Mouse (Mus musculus): Measurements from ENCODE around the gene Nav2. TPM values are rescaled to one million over a fixed set of nuclear protein-coding genes. Genes with fewer than 3 reads are reported as not detected.

Nav2 gene
- total RNA-seq, 2 experiments from 2014 or later = 103 to 107 TPM

GRCm38 (mm10) chr7:49091371-49091770 is 182.9 kb downstream of the Nav2 start:
- no peak for DNase-seq (ENCODE audit: low spot score in 2 of 2)

- DNase-seq (ENCODE audit: low spot score in 2 of 2) = no peak
Measured at GRCm38 (mm10) chr7:49091921-49092320, 183.4 kb downstream of the Nav2 start.

GRCm38 (mm10) chr7:49093596-49093995 is 185.1 kb downstream of the Nav2 start:
- DNase-seq (ENCODE audit: low spot score in 2 of 2) = no peak

GRCm38 (mm10) chr7:49094531-49094930 is 186.0 kb downstream of the Nav2 start:
- peak in 1 of 2 experiments; percentile 58 for DNase-seq (ENCODE audit: low spot score in 2 of 2)

GRCm38 (mm10) chr7:49101291-49101690 is 192.8 kb downstream of the Nav2 start:
- DNase-seq (ENCODE audit: low spot score in 2 of 2) = no peak

- DNase-seq (ENCODE audit: low spot score in 2 of 2) = no peak
Measured at GRCm38 (mm10) chr7:49102223-49102622, 193.7 kb downstream of the Nav2 start.

GRCm38 (mm10) chr7:49104376-49104775 is 195.9 kb downstream of the Nav2 start:
- DNase-seq (ENCODE audit: low spot score in 2 of 2) = no peak

GRCm38 (mm10) chr7:49104793-49105192 is 196.3 kb downstream of the Nav2 start:
- no peak for DNase-seq (ENCODE audit: low spot score in 2 of 2)

- DNase-seq (ENCODE audit: low spot score in 2 of 2) = no peak
Measured at GRCm38 (mm10) chr7:49105501-49105900, 197.0 kb downstream of the Nav2 start.

- DNase-seq (ENCODE audit: low spot score in 2 of 2) = no peak
Measured at GRCm38 (mm10) chr7:49108076-49108475, 199.6 kb downstream of the Nav2 start.

GRCm38 (mm10) chr7:49119016-49119415 is 210.5 kb downstream of the Nav2 start:
- no peak for DNase-seq (ENCODE audit: low spot score in 2 of 2)

- peak; percentile 29 to 33 for DNase-seq (ENCODE audit: low spot score in 2 of 2)
Measured at GRCm38 (mm10) chr7:49119794-49120487, 211.4 kb downstream of the Nav2 start.

- DNase-seq (ENCODE audit: low spot score in 2 of 2) = no peak
Measured at GRCm38 (mm10) chr7:49120488-49120864, 212.0 kb downstream of the Nav2 start.

- peak; percentile 90 to 93 for DNase-seq (ENCODE audit: low spot score in 2 of 2)
Measured at GRCm38 (mm10) chr7:49120935-49121691, 212.6 kb downstream of the Nav2 start.

- DNase-seq (ENCODE audit: low spot score in 2 of 2) = no peak
Measured at GRCm38 (mm10) chr7:49122498-49122897, 214.0 kb downstream of the Nav2 start.

- DNase-seq (ENCODE audit: low spot score in 2 of 2) = peak in 1 of 2 experiments; percentile 46
Measured at GRCm38 (mm10) chr7:49125545-49125944, 217.0 kb downstream of the Nav2 start.

- DNase-seq (ENCODE audit: low spot score in 2 of 2) = no peak
Measured at GRCm38 (mm10) chr7:49128224-49128623, 219.7 kb downstream of the Nav2 start.

- peak; percentile 86 to 91 for DNase-seq (ENCODE audit: low spot score in 2 of 2)
Measured at GRCm38 (mm10) chr7:49132851-49133351, 224.4 kb downstream of the Nav2 start.

- DNase-seq (ENCODE audit: low spot score in 2 of 2) = no peak
Measured at GRCm38 (mm10) chr7:49134396-49134795, 225.9 kb downstream of the Nav2 start.

- DNase-seq (ENCODE audit: low spot score in 2 of 2) = no peak
Measured at GRCm38 (mm10) chr7:49139762-49140161, 231.2 kb downstream of the Nav2 start.

- DNase-seq (ENCODE audit: low spot score in 2 of 2) = no peak
Measured at GRCm38 (mm10) chr7:49143966-49144365, 235.4 kb downstream of the Nav2 start.
